In genomic region chr3:96333396-96334174, GRCm38 (mm10) we compare ENCODE assay signal across 8 mouse cellular contexts. TPM values are rescaled to one million over a fixed set of nuclear protein-coding genes. Genes with fewer than 3 reads are reported as not detected.
DNase-seq lines count a peak whose midpoint lies in the region; TF ChIP-seq lines count a peak whose summit lies in the region.

No protein-coding gene starts in this region.

- DNase-seq in adrenal gland, adult 2 months = peak; percentile 17
- DNase-seq in adrenal gland, postnatal 36 days = no peak
- peak; percentile 20 for DNase-seq in thymus, postnatal 25 days
- DNase-seq in thymus, adult 18-20 months = no peak
- DNase-seq in limb, embryonic 10.5 days (ENCODE audit: low spot score) = peak; percentile 52
- DNase-seq in adrenal gland, postnatal 25 days = no peak
- no peak for DNase-seq in left cerebral cortex, adult 8-10 months (ENCODE audit: low spot score in 2 of 2)

- 0 out of 2 replicates have a peak overlapping the region, but pooled peaks have one; percentile 20 for H3K27ac ChIP-seq in limb, embryonic 10.5 days
- H3K27ac ChIP-seq in small intestine, adult 2 months (ENCODE audit: insufficient read depth, low read depth, low read length) = no peak overlapping the region

- H3K27me3 ChIP-seq in limb, embryonic 10.5 days (ENCODE audit: low read depth, poor library complexity, severe bottlenecking) = peaks cover 83% of the 10 kb centered on the region
- H3K27me3 ChIP-seq in small intestine, adult 2 months (ENCODE audit: control insufficient read depth, insufficient read depth, low read length) = peaks cover 69% of the 10 kb centered on the region

- TF ChIP-seq POLR2A in small intestine, adult 2 months (IDR thresholded peaks at IDR 0.05; ENCODE audit: low read depth, low read length) = no peak

- no peaks in the 10 kb centered on the region for H3K9me3 ChIP-seq in limb, embryonic 10.5 days (replicated peaks)

- no peaks in the 10 kb centered on the region for H3K36me3 ChIP-seq in limb, embryonic 10.5 days
- H3K36me3 ChIP-seq in small intestine, adult 2 months (ENCODE audit: control insufficient read depth, insufficient read depth, low read length) = no peaks in the 10 kb centered on the region

- TF ChIP-seq CTCF in small intestine, adult 2 months (IDR thresholded peaks at IDR 0.05; ENCODE audit: extremely low read depth, insufficient read length, insufficient replicate concordance, low read depth, low read length) = no peak

- peaks cover 30% of the 10 kb centered on the region for H3K4me1 ChIP-seq in limb, embryonic 10.5 days
- H3K4me1 ChIP-seq in small intestine, adult 2 months (ENCODE audit: control insufficient read depth, insufficient read depth, insufficient read length, low read length) = peaks cover 4% of the 10 kb centered on the region; the same call in 1 of the 2 replicates

- H3K4me3 ChIP-seq in limb, embryonic 10.5 days = peak overlapping the region; percentile 49
- peak overlapping the region; percentile 50 for H3K4me3 ChIP-seq in small intestine, adult 2 months (ENCODE audit: low read depth, low read length)

- WGBS in limb, embryonic 10.5 days = 3% methylated on average over 25 of the region's 25 CpGs
- WGBS in small intestine, adult 2 months = 3% methylated on average over 25 of the region's 25 CpGs

RNA-seq across cellular contexts. Expression of gene Fcgr1, which starts 39.8 kb away (rescaled TPM):
- 1 to 10 TPM; 1.9 to 2.1 TPM for total RNA-seq in adrenal gland, adult 2 months (2021)
- 2.2 and 2.3 TPM in 2 replicates for polyA plus RNA-seq in adrenal gland, adult 2 months (2012; rRNA removed)
- 1 to 10 TPM; 1.7 to 1.9 TPM for total RNA-seq in adrenal gland, postnatal 36 days (2021)
- 0.60 and 0.85 TPM in 2 replicates for polyA plus RNA-seq in limb, embryonic 10.5 days (2016; fragmentation: Nextera tagmentation; extraction: Ambion mirVana)
- 1.8 and 2.4 TPM in 2 replicates for polyA plus RNA-seq in small intestine, adult 2 months (2012; rRNA removed)
- 1.0 and 1.4 TPM in 2 replicates for total RNA-seq in adrenal gland, postnatal 25 days (2021)
- 1 to 10 TPM; 1.7 to 6.5 (median 3.5) TPM for total RNA-seq in left cerebral cortex, adult 8-10 months (2022)

Comparison
In these comparisons a context has a peak if more than half of its experiments do, and no peak if none do; other contexts are left out.
1. DNase-seq: peak in adrenal gland, adult 2 months (single experiment), thymus, postnatal 25 days (single experiment) and limb, embryonic 10.5 days (single experiment); none in adrenal gland, postnatal 36 days (0 of 2), thymus, adult 18-20 months (0 of 2), adrenal gland, postnatal 25 days (single experiment) and left cerebral cortex, adult 8-10 months (0 of 2).